Mouse (Mus musculus): ENCODE measurements around the gene Kcnab3. TPM values are rescaled to one million over a fixed set of nuclear protein-coding genes. Genes with fewer than 3 reads are reported as not detected.

Gene Kcnab3
- total RNA-seq, 2 experiments from 2014 or later, result 0.42 to 0.93 TPM

DNA sequence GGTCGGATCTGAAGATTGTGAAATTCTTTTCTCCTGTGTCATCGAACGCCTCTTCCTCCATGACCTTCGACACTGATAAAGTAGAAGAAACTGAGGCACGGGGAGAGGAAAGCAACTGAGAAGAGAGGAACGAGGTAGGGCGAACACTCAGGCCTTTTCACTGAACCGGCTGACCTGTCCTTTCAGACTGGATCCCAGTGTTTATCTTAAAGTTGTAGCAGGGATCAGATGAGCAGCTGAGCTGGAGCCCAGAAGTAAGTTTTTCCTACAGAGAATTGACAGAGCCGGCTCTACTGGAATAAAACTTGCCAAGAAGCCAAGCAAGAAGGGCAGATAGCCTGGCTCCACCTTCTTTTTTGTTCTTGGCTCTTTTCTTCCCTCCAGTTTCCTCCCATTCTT is 44.8 kb downstream of the Kcnab3 start:
- no peak for DNase-seq

DNA sequence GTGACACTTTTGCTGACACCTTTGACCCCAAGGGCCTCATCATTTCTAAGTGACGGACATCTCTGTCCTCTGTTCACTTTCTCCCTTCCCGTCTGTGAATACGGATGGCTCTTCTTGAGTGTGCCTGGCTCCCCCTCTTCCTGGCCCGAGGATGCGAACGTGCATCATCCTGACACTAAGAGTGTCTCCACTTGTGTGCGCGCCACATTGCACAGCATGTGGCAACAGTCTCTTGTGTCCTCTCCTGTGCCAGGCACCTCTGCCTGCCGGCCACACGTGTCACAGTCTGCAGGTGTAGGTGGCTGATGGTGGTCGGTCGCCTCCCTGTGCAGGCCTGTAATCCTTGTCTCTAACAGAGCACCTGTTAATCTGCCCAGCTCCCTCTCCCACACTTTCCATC is 45.5 kb downstream of the Kcnab3 start:
- no peak for DNase-seq

DNA sequence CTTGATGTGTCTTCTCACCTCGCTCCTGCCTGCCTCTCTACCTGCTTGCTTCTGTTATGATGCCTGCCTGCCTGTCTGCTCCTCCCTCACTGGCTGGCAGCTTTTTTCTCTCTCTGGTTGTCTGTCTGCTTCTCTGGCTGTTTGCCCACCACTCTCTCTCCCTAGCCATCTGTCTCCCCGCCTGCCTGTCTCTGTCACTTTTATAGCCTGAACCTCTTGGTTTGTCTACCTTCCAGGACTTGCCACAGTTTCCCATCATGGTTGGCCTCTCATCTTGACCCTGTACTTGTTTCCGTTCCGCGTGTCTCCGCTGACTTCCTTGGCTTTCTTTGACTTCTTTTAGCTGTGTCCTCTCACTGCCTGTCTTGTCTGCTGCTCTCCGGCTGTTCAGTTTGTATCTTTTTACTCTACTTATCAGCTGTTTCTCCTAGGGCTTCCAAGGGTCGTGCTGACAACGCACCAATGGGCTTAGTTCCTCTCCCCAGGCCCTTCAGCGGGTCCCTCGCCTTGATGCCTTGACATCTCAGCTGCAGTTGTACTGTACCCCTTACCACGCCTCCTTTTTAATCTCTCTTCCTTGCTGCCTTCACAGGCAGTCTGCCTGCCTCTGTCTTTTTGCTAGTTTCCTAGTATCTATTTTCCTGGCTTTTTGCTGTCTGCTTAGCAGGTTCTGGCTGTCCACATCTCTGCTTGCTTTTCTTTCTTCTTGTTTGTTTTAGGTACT is 46.2 kb downstream of the Kcnab3 start:
- DNase-seq, result no peak

DNA sequence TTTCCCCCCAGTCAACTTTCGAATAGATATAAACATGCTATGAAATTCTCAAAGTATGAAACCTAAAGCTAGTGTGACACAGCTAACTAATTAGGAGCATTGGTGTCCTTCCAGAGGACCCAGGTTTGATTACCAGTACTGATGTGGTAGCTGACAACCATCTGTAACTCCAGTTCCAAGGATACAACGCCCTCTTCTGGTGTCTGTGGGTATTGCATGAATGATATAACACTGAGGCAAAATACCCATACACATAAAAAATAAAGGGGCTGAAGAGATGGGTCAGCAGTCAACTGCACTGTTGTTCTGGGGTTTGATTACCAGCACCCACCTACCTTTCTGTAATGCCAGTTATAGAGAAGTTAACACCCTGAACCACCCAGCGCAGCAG is 46.7 kb downstream of the Kcnab3 start:
- no peak for DNase-seq

DNA sequence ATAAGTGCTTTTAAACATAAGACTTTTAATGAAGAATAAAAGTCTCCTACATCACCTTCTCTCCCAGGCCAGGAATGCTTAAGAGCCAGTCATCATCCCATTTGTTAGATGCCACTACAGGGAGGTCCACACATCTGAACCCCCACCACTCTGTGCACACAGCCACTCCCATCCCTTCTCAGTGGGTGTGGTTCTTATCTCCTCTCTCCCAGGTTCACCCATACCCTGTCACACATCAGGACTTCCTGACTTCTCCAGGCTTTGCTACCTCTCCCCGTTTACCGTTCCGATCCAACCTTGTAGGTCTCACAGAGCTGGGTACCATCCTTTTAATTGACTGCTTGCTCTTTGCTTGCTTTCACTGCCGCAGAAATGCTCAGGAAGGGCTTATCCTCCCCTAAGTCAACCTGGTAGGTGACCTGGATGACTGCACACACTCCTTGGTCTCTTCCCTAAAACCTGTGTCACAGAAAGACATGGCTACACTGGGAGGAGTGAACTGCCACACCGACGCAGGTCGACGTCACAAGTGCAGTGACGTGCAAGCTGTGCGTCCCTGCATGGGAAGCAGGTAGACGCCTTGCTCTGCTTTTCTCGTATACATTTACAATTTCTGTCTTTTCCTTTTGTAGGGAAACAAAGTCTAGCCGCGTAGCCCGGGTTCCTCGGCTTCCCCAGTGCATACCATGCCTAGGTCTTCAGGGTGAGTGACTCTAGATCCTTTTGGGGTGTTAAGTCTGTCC is 47.3 kb downstream of the Kcnab3 start:
- no peak for DNase-seq

DNA sequence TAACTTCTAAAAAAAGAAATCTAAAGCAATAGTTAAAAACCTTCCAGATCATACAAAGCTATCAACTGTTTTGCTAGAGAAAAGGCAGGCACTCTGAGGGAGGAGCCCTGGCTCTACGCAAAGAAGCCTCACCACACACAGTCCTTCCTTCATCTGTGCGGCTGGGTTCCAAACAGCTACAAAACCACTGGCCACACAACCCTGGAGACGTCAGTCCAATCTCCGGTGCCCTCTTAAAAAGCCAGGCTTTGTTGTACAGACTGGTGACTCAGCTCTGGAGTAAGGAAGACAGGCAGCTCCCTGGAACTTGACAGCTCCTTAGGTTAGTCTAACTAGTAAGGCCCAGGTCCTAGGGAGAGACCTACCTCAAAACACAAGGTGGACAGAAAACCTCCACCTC is 49.6 kb downstream of the Kcnab3 start:
- DNase-seq, result no peak

DNA sequence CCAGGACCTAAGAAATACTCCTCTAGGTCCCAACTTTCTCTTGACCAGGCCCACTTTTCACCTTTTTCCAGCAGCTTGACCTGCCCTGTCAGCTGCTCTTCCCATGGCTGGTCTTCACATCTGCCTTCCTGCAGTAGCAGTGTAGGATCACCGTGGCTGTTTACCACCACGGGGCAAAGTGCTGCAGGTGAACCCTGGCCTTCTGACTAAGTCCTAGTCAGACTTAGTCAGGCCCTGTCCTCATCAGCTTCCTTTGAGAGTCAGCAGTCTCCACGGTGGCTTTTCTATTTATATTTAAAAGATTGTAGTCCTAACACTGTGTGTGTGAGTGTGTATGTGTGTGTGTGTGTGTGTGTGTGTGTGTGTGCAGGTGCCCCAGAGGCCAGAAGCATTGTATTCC is 51.7 kb downstream of the Kcnab3 start:
- DNase-seq, result no peak

DNA sequence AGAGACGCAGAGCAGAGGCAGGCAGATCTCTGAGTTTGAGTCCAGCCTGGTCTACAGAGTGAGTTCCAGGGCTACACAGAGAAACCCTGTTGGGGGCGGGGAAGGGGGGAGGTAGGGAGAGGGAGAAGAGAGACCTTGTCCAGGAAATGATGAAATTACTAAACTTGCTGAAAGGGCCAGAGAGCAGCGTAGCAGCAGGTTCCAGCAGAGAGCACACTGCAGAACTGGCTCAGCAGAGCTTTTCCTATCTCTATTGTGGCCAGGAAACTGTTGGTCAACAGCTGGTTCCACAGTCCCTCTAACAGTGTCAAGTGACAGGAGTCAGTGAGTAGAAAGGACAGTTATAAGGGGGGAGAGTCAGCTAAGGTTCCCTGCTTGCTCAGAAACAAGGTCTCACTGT is 53.5 kb downstream of the Kcnab3 start:
- no peak for DNase-seq

DNA sequence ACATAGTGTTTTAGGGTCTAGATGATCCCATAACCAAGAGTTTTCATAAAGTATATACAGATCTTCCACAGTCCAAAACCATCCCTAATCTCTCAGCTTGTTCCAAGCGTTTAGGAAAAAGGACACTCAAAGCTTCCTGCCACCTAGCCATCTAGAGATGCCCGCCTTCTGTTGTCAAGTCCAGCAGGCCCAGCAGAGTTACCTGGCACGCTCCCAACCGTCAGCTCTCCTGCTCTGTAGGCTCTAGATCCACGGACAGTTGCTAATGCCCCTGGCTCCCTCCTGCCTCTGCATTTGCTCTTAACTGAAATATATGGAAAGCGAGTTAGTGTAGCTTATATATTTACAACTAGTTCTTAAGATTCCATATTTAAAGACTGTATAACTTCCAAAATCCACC is 55.3 kb downstream of the Kcnab3 start:
- no peak for DNase-seq

Other genes with a start within 250 kb of the Kcnab3 start
- gene Vamp2, start 237.8 kb upstream of the Kcnab3 start, total RNA-seq (2021), result 10 to 100 TPM; 52.4 to 55.8 TPM
- gene Per1, start 231.0 kb upstream of the Kcnab3 start, total RNA-seq (2021), result 10 to 100 TPM; 17.5 to 78.6 TPM
- not detected for gene Hes7, start 205.9 kb upstream of the Kcnab3 start, total RNA-seq (2021)
- gene 9130213A22Rik, start 203.7 kb upstream of the Kcnab3 start, total RNA-seq (2021), result under 1 TPM; 0.27 to 0.49 TPM
- under 1 TPM in 1 of 2 experiments, not detected in 1; 0.27 TPM for gene Aloxe3, start 200.4 kb upstream of the Kcnab3 start, total RNA-seq (2021)
- not detected for gene Alox12b, start 169.3 kb upstream of the Kcnab3 start, total RNA-seq (2021)
- under 1 TPM in 1 of 2 experiments, not detected in 1; 0.09 TPM for gene Alox8, start 128.4 kb upstream of the Kcnab3 start, total RNA-seq (2021)
- gene Gucy2e, start 89.2 kb upstream of the Kcnab3 start, total RNA-seq (2021), result not detected
- gene Cntrob, start 2.5 kb upstream of the Kcnab3 start, total RNA-seq (2021), result 1 to 10 TPM; 4.7 to 6.6 TPM
- 10 to 100 TPM; 55.4 to 55.5 TPM for gene Trappc1, start 2.3 kb upstream of the Kcnab3 start, total RNA-seq (2021)
- gene Rnf227, start 14.2 kb downstream of the Kcnab3 start, total RNA-seq (2021), result 1 to 10 TPM in 1 of 2 experiments, under 1 TPM in 1; 0.85 to 2.1 TPM
- 10 to 100 TPM; 39.0 to 59.5 TPM for gene Chd3, start 43.1 kb downstream of the Kcnab3 start, total RNA-seq (2021)
- gene Naa38, start 69.2 kb downstream of the Kcnab3 start, total RNA-seq (2021), result 10 to 100 TPM; 83.8 to 94.5 TPM
- 10 to 100 TPM; 18.8 to 22.3 TPM for gene Cyb5d1, start 69.4 kb downstream of the Kcnab3 start, total RNA-seq (2021)
- 10 to 100 TPM; 14.0 to 15.7 TPM for gene Tmem88, start 72.0 kb downstream of the Kcnab3 start, total RNA-seq (2021)
- 10 to 100 TPM; 35.9 to 47.5 TPM for gene Kdm6b, start 87.4 kb downstream of the Kcnab3 start, total RNA-seq (2021)
- 1 to 10 TPM in 1 of 2 experiments, under 1 TPM in 1; 0.07 to 1.1 TPM for gene Dnah2, start 222.9 kb downstream of the Kcnab3 start, total RNA-seq (2021)
- gene Efnb3, start 233.9 kb downstream of the Kcnab3 start, total RNA-seq (2021), result 1 to 10 TPM; 1.6 to 2.3 TPM